Mouse (Mus musculus): ENCODE measurements around the gene Ddx46.

DNA sequence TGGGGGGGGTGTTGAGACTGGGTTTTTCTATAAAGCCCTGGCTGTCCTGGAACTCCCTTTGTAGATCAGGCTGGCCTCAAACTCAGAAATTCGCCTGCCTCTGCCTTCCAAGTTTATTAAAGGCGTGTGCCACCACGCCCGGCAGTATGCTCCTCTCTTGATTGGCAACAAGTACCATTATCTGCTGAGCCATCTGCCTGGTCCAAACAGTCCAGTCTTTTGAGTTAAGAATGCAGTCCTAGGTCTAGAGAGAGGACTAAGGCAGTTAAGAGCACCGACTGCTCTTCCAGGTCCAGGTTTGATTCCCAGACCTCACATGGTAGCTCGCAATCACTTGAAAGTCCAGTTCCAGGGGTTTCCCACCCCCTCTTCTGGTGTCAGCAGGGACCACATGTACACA, 16.2 kb downstream of the Ddx46 start:
- TF ChIP-seq CTCF (IDR thresholded peaks at IDR 0.05; ENCODE audit: low read depth, low read length) (no peak), POLR2A (IDR thresholded peaks at IDR 0.05; ENCODE audit: extremely low read depth, insufficient read depth, low read length) (no peak)

Measured in liver, adult 2 months (tissue).